Mouse (Mus musculus): ENCODE measurements at regions not wholly inside any gene's neighbourhood (a gene's known extent, or its start where the extent isn't known, plus 50 kb on each side); places are given as distances from the start of the nearest gene placed in this dataset.

DNA sequence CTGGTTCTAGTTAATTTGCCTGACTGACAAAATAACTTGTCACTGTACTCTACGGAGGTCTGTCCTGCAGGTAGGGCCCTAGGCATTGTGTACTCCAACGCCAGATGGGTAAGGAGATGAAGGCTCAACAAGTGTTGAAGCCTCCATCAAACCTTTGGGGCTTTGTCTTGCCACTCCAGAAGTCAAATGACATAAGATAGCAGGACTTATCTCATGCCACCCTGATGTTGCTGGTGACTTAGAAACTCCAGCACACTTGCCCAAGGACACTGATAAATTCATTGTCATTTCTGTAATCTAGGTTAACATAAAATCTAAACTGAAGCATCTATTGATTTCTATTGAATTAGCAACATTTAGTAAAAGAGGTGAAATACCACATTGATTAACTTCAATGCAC, 1097.5 kb downstream of the Pla2g4a start:
- Histone ChIP-seq H3K27ac (no peak overlapping the region), H3K36me3 (replicated peaks) (no peaks in the 10 kb centered on the region), H3K4me1 (no peaks in the 10 kb centered on the region), H3K9me3 (no peaks in the 10 kb centered on the region), H3K4me3 (replicated peaks) (no peak overlapping the region), H3K27me3 (no peaks in the 10 kb centered on the region), H3K9ac (no peak overlapping the region), H3K4me2 (no peak overlapping the region)
- no peak for ATAC-seq (ENCODE audit: low FRiP score)
- WGBS, result 85% methylated on average over 2 of the region's 2 CpGs

DNA sequence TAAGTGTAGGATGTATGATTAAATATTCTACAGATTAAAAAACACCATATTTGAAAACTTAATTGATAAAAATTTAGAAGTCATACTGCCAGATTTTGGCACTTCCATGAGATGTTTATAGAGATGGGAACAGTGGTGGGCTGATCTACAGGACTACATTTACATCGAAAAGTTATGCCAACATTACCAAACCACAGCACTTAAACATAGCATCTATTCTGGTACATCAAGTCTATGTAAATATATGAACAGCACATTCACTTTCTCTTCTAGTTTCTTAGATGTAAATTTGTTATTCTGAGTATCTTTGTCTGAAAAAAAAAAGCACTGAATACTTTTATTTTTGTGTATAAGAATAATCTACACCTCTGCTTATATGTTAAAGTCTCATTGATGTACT, 1108.1 kb downstream of the Pla2g4a start:
- H3K36me3 ChIP-seq (replicated peaks), result no peaks in the 10 kb centered on the region
- 80% methylated on average over 1 of the region's 1 CpGs for WGBS

GRCm38 (mm10) chr1:148846595-148846994, 1114.5 kb downstream of the Pla2g4a start:
- no peak overlapping the region for H3K4me3 ChIP-seq (replicated peaks)
- no peak overlapping the region for H3K4me2 ChIP-seq
- H3K36me3 ChIP-seq (replicated peaks), result no peaks in the 10 kb centered on the region
- ATAC-seq (ENCODE audit: low FRiP score), result no peak
- 91% methylated on average over 2 of the region's 2 CpGs for whole genome bisulfite sequencing
- H3K27me3 ChIP-seq, result no peaks in the 10 kb centered on the region
- no peak overlapping the region for H3K27ac ChIP-seq
- no peaks in the 10 kb centered on the region for H3K4me1 ChIP-seq
- H3K9ac ChIP-seq, result no peak overlapping the region
- H3K9me3 ChIP-seq, result no peaks in the 10 kb centered on the region

More for the DNA sequence above, 1108.1 kb downstream of the Pla2g4a start:
- Histone ChIP-seq H3K27me3 (no peaks in the 10 kb centered on the region), H3K27ac (no peak overlapping the region), H3K9ac (no peak overlapping the region), H3K9me3 (no peaks in the 10 kb centered on the region), H3K4me1 (no peaks in the 10 kb centered on the region), H3K4me2 (no peak overlapping the region), H3K4me3 (replicated peaks) (no peak overlapping the region)
- ATAC-seq (ENCODE audit: low FRiP score), result no peak

- Histone ChIP-seq H3K36me3 (replicated peaks) (no peaks in the 10 kb centered on the region), H3K4me3 (replicated peaks) (no peak overlapping the region), H3K9ac (no peak overlapping the region), H3K4me1 (0 out of 2 replicates have a peak, but pooled peaks cover 3% of the 10 kb centered on the region), H3K4me2 (no peak overlapping the region), H3K27me3 (no peaks in the 10 kb centered on the region), H3K27ac (no peak overlapping the region), H3K9me3 (no peaks in the 10 kb centered on the region)
- WGBS, result 39% methylated on average over 3 of the region's 3 CpGs
- ATAC-seq (ENCODE audit: low FRiP score), result no peak
Measured at GRCm38 (mm10) chr1:148823146-148823545, 1137.9 kb downstream of the Pla2g4a start.

DNA sequence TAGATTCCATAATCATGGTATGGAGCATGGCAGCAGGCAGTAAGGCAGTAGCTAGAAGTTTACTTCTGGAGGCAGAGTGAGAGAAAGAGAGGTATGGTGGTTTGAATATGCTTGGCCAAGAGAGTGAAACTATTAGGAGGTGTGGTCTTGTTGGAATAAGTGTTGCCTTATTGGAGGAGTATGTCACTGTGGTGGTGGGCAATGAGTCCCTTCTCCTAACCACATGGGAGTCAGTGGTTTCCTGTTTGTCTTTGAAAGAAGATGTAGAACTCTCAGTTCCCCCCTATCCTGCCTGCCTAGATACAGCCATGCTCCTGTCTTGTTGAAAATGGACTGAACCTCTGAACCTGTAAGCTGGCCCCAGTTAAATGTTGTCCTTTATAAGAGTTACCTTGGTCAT, 1152.4 kb downstream of the Pla2g4a start:
- Histone ChIP-seq H3K27ac (no peak overlapping the region), H3K9me3 (no peaks in the 10 kb centered on the region), H3K4me3 (replicated peaks) (no peak overlapping the region), H3K27me3 (no peaks in the 10 kb centered on the region), H3K36me3 (replicated peaks) (no peaks in the 10 kb centered on the region), H3K4me1 (no peaks in the 10 kb centered on the region), H3K4me2 (no peak overlapping the region), H3K9ac (no peak overlapping the region)
- no peak for ATAC-seq (ENCODE audit: low FRiP score)

- H3K27me3 ChIP-seq, result no peaks in the 10 kb centered on the region
- ATAC-seq (ENCODE audit: low FRiP score), result no peak
- H3K9me3 ChIP-seq, result no peaks in the 10 kb centered on the region
- no peaks in the 10 kb centered on the region for H3K4me1 ChIP-seq
- no peak overlapping the region for H3K4me3 ChIP-seq (replicated peaks)
- no peak overlapping the region for H3K9ac ChIP-seq
- H3K27ac ChIP-seq, result no peak overlapping the region
- H3K36me3 ChIP-seq (replicated peaks), result no peaks in the 10 kb centered on the region
- H3K4me2 ChIP-seq, result no peak overlapping the region
Measured at GRCm38 (mm10) chr1:148797110-148797509, 1164.0 kb downstream of the Pla2g4a start.

DNA sequence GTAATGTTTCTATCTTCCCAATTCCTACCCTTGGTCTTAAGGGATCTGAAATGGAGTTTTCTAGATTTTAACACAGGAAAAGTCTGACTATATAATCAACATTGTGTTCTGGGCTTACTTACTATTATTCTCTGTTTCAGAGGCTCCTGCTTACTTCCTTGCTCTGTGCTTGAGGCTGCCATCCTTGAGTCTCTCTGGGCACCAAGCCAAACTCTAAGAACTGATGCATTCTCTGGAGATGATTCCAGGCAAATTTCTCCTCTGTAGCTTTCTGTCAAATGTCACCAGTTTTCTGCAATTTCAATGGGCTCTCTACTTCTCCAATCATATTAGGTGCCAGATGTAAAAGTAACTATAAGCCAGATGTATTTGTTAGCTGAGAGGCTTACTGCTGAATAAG, 1210.3 kb downstream of the Pla2g4a start:
- no peaks in the 10 kb centered on the region for H3K4me1 ChIP-seq
- no peak overlapping the region for H3K27ac ChIP-seq
- no peak overlapping the region for H3K4me3 ChIP-seq (replicated peaks)
- no peak overlapping the region for H3K9ac ChIP-seq
- H3K9me3 ChIP-seq, result no peaks in the 10 kb centered on the region
- H3K4me2 ChIP-seq, result no peak overlapping the region
- no peaks in the 10 kb centered on the region for H3K36me3 ChIP-seq (replicated peaks)
- no peaks in the 10 kb centered on the region for H3K27me3 ChIP-seq
- ATAC-seq (ENCODE audit: low FRiP score), result no peak

- Histone ChIP-seq H3K4me2 (no peak overlapping the region), H3K27me3 (no peaks in the 10 kb centered on the region), H3K9me3 (no peaks in the 10 kb centered on the region), H3K27ac (no peak overlapping the region), H3K4me3 (replicated peaks) (no peak overlapping the region), H3K4me1 (no peaks in the 10 kb centered on the region), H3K36me3 (replicated peaks) (no peaks in the 10 kb centered on the region), H3K9ac (no peak overlapping the region)
- ATAC-seq (ENCODE audit: low FRiP score), result no peak
- WGBS, result 49% methylated on average over 1 of the region's 1 CpGs
Measured at GRCm38 (mm10) chr1:148722106-148722505, 1239.0 kb downstream of the Pla2g4a start.

- Histone ChIP-seq H3K4me3 (replicated peaks) (no peak overlapping the region), H3K9me3 (no peaks in the 10 kb centered on the region), H3K9ac (no peak overlapping the region), H3K36me3 (replicated peaks) (no peaks in the 10 kb centered on the region), H3K27ac (no peak overlapping the region), H3K27me3 (no peaks in the 10 kb centered on the region), H3K4me2 (no peak overlapping the region), H3K4me1 (no peaks in the 10 kb centered on the region)
- 69% methylated on average over 1 of the region's 1 CpGs for WGBS
- ATAC-seq (ENCODE audit: low FRiP score), result peak; percentile 64; the same call in 1 of the 2 replicates
Measured at GRCm38 (mm10) chr1:148721409-148721808, 1239.7 kb downstream of the Pla2g4a start.

GRCm38 (mm10) chr1:148720980-148721379, 1240.1 kb downstream of the Pla2g4a start:
- Histone ChIP-seq H3K4me1 (no peaks in the 10 kb centered on the region), H3K27me3 (no peaks in the 10 kb centered on the region), H3K9ac (no peak overlapping the region), H3K4me3 (replicated peaks) (no peak overlapping the region), H3K27ac (no peak overlapping the region), H3K36me3 (replicated peaks) (no peaks in the 10 kb centered on the region), H3K9me3 (no peaks in the 10 kb centered on the region), H3K4me2 (no peak overlapping the region)
- ATAC-seq (ENCODE audit: low FRiP score), result 0 out of 2 replicates have a peak, but pooled peaks have one; percentile 51
- 52% methylated on average over 4 of the region's 4 CpGs for WGBS

- no peak overlapping the region for H3K9ac ChIP-seq
- no peaks in the 10 kb centered on the region for H3K36me3 ChIP-seq (replicated peaks)
- H3K4me2 ChIP-seq, result no peak overlapping the region
- H3K9me3 ChIP-seq, result no peaks in the 10 kb centered on the region
- ATAC-seq (ENCODE audit: low FRiP score), result no peak
- no peaks in the 10 kb centered on the region for H3K4me1 ChIP-seq
- H3K4me3 ChIP-seq (replicated peaks), result no peak overlapping the region
- no peak overlapping the region for H3K27ac ChIP-seq
- no peaks in the 10 kb centered on the region for H3K27me3 ChIP-seq
Measured at GRCm38 (mm10) chr1:148708084-148708483, 1253.0 kb downstream of the Pla2g4a start.

GRCm38 (mm10) chr1:148707657-148708056, 1253.4 kb downstream of the Pla2g4a start:
- ATAC-seq (ENCODE audit: low FRiP score), result no peak

DNA sequence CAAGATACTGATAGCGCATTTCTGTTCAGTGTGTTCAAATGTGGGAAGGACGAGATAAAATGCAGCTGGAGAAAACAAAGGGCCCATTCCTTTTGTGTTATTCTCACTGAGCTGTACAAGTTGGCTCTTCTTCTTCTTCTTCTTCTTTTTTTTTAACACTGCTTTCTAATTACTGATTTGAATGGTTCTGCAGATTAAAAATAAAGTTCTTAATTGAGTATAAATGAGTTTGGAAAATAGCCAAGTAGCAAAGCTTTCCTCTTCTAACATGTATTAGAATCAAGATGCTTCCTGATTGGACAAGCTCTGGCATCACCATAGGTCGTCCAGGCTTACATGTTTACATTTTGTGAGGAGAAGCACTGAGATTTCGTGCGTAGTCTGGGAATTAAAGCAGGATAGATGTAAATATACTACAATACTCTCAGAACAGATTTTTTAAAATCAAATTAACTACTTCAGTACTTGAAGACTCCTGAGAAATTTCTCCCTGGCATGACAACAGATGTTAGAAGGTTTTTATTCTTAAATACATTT, 1254.8 kb downstream of the Pla2g4a start:
- no peaks in the 10 kb centered on the region for H3K4me1 ChIP-seq
- no peak overlapping the region for H3K4me2 ChIP-seq
- 64% methylated on average over 5 of the region's 5 CpGs for WGBS
- no peak overlapping the region for H3K27ac ChIP-seq
- H3K9ac ChIP-seq, result no peak overlapping the region
- no peaks in the 10 kb centered on the region for H3K9me3 ChIP-seq
- no peak overlapping the region for H3K4me3 ChIP-seq (replicated peaks)
- H3K27me3 ChIP-seq, result no peaks in the 10 kb centered on the region
- no peaks in the 10 kb centered on the region for H3K36me3 ChIP-seq (replicated peaks)
- ATAC-seq (ENCODE audit: low FRiP score), result peak; percentile 53; the same call in 1 of the 2 replicates

More at GRCm38 (mm10) chr1:148707657-148708056, 1253.4 kb downstream of the Pla2g4a start:
- Histone ChIP-seq H3K9ac (no peak overlapping the region), H3K27ac (no peak overlapping the region), H3K4me1 (no peaks in the 10 kb centered on the region), H3K27me3 (no peaks in the 10 kb centered on the region), H3K4me2 (no peak overlapping the region), H3K9me3 (no peaks in the 10 kb centered on the region), H3K4me3 (replicated peaks) (no peak overlapping the region), H3K36me3 (replicated peaks) (no peaks in the 10 kb centered on the region)

All from forebrain, embryonic 12.5 days (tissue).